Mouse (Mus musculus): Measurements from ENCODE around the gene Tnfsf15.

DNA sequence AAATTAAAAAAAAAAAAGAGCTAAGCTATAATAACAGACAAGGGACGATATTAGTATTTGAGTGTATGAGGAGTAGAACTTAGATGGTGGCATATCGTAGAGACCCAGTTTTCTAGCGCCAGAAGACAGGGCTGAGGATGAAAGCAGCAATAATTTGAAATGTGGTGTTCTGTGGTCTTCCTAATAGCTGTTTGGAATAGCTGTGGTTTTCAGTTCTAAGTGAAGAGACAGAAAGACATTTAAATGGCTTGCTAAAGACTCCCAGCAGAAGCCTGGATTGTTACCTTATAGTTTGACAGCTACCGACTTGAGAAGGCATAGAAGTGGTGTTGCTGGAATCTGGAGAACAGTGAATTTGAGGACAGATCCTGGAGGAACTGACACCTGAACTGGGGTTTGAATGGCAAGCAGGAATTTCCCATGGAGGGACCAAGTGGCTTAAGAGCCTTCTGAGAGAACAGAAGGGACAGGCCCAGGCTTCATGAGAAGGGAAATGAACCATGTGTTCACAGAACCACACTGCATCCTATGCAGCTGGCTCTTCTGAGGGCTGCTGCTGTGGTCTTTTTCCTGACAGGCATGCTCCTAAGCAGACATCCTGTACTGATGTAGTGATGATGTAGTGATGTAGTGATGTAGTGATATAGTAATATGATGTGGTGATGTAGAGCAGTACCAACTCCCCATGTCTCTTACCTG lies 42.8 kb downstream of the Tnfsf15 start:
- TF ChIP-seq CTCF (IDR thresholded peaks at IDR 0.05) (no peak), POLR2A (IDR thresholded peaks at IDR 0.05; ENCODE audit: insufficient read depth, low read depth, low read length) (no peak), EP300 (IDR thresholded peaks at IDR 0.05; ENCODE audit: insufficient read depth, low read depth, low read length) (no peak)
